Mouse (Mus musculus): ENCODE data around the gene Cdk9.

- TF ChIP-seq SIN3A (IDR thresholded peaks at IDR 0.05; ENCODE audit: low read length) (no peak), CTCF (IDR thresholded peaks at IDR 0.05 in 2 of 3, conservative IDR thresholded peaks at IDR 0.05 in 1 of 3; ENCODE audit: control insufficient read depth in 1 of 3, insufficient read depth in 1 of 3, low read depth in 2 of 3, low read length in 3 of 3, poor library complexity in 1 of 3, severe bottlenecking in 1 of 3) (no peak), POLR2A (IDR thresholded peaks at IDR 0.05; ENCODE audit: control insufficient read depth in 1 of 2, insufficient read depth in 1 of 2, low read depth in 1 of 2, low read length in 2 of 2, poor library complexity in 1 of 2) (no peak), GATA1 (IDR thresholded peaks at IDR 0.05; ENCODE audit: low read depth, low read length) (no peak), ETS1 (IDR thresholded peaks at IDR 0.05; ENCODE audit: low read depth, low read length) (no peak), MYC (IDR thresholded peaks at IDR 0.05; ENCODE audit: low read depth, low read length) (no peak), ELF1 (IDR thresholded peaks at IDR 0.05; ENCODE audit: low read depth, low read length) (no peak), JUND (IDR thresholded peaks at IDR 0.05; ENCODE audit: low read depth, low read length) (no peak), ZKSCAN1 (IDR thresholded peaks at IDR 0.05; ENCODE audit: low read depth, low read length) (no peak)
Measured at GRCm38 (mm10) chr2:32714117-32714986, 1.5 kb upstream of the Cdk9 start.
